Mouse (Mus musculus) liver, embryonic 14.5 days (tissue): ENCODE data around the gene Xrcc4. TPM values are rescaled to one million over a fixed set of nuclear protein-coding genes. Genes with fewer than 3 reads are reported as not detected.

ENCODE experiments used
- ATAC-seq: fragments of 200-750 bp; cut with Nextera tagmentation; 2 replicates; pipeline ENCODE4 v1.8.0; 2017; ENCODE audit warnings: moderate number of reproducible peaks, mild to moderate bottlenecking, moderate library complexity; ENCODE audit not compliant: insufficient read depth
- DNase-seq, 3 experiments: peaks; one replicate each; pipeline ENCODE4 v3.0.0-alpha.2; 2012 to 2013; ENCODE audit warnings: low read depth in 3 of 3, low spot score in 3 of 3
- H3K27ac ChIP-seq: fragments of 300-500 bp; sonication (generic); 2 replicates; pipeline ENCODE4 v1.5.1; 2014; ENCODE audit warnings: moderate library complexity, mild to moderate bottlenecking, control low read depth, inconsistent platforms
- H3K27me3 ChIP-seq: fragments of 300-500 bp; sonication (generic); 2 replicates; pipeline ENCODE4 v1.6.1; 2014; ENCODE audit warnings: mild to moderate bottlenecking, low read length, moderate library complexity; ENCODE audit not compliant: control insufficient read depth, insufficient read depth
- H3K36me3 ChIP-seq: fragments of 300-500 bp; sonication (generic); replicated peaks from 2 replicates; pipeline ENCODE4 v1.6.1; 2014; ENCODE audit warnings: low read depth; ENCODE audit not compliant: control insufficient read depth, insufficient read depth
- H3K4me1 ChIP-seq, 2 experiments: fragments of 200-500 bp in 1 of 2; fragments of 300-500 bp in 1 of 2; sonication (generic) in 1 of 2; replicated peaks; 2 replicates each; pipeline ENCODE4 v1.6.1; 2012 to 2014; ENCODE audit warnings: antibody characterized with exemption in 1 of 2, inconsistent platforms in 1 of 2, low read length in 1 of 2; ENCODE audit not compliant: control insufficient read depth in 2 of 2, insufficient read depth in 2 of 2
- H3K4me2 ChIP-seq: fragments of 300-500 bp; sonication (generic); 2 replicates; pipeline ENCODE4 v1.6.1; 2014; ENCODE audit warnings: low read depth, mild to moderate bottlenecking, control low read depth, moderate library complexity
- H3K4me3 ChIP-seq, 2 experiments: fragments of 200-500 bp in 1 of 2; fragments of 300-500 bp in 1 of 2; sonication (generic) in 1 of 2; 2 replicates each; pipeline ENCODE4 v1.5.1; 2012 to 2014; ENCODE audit warnings: low read depth in 2 of 2, low read length in 2 of 2, mild to moderate bottlenecking in 2 of 2, control low read depth in 1 of 2, inconsistent platforms in 1 of 2, moderate library complexity in 1 of 2; ENCODE audit not compliant: insufficient read depth in 1 of 2
- H3K9ac ChIP-seq: fragments of 300-500 bp; sonication (generic); replicated peaks from 2 replicates; pipeline ENCODE4 v1.6.1; 2014; ENCODE audit warnings: mild to moderate bottlenecking, control low read depth, moderate library complexity
- H3K9me3 ChIP-seq: fragments of 300-500 bp; sonication (generic); 2 replicates; pipeline ENCODE4 v1.6.1; 2016; ENCODE audit warnings: low read length, mixed read lengths; ENCODE audit not compliant: control insufficient read depth
- CTCF ChIP-seq: IDR thresholded peaks from 2 replicates; pipeline ENCODE4 v1.5.1; 2016; ENCODE audit warnings: antibody characterized with exemption, low read depth, control low read depth
- EP300 ChIP-seq: IDR thresholded peaks from 2 replicates; pipeline ENCODE4 v1.6.1; 2016; ENCODE audit warnings: antibody characterized with exemption, low read depth
- WGBS: fragments of 180-500 bp; shearing (Covaris S2); extraction: QIAGEN DNeasy Blood & Tissue Kit; methylation state at CpG from one replicate; pipeline ENCODE4 v1.1.7; 2014; ENCODE audit not compliant: insufficient replicate concordance; 5-methylcytosine and 5-hydroxymethylcytosine counted together
- polyA plus RNA-seq, 2 experiments: library from polyadenylated mRNA; depleted of rRNA in 1 of 2; stranded (reverse) in 1 of 2; unstranded in 1 of 2; fragments of >200 nt; fragmentation: Nextera tagmentation in 1 of 2; extraction: Ambion mirVana in 1 of 2; gene quantifications; 2 replicates each; pipeline versions ENCODE4 v1.2.1 to v1.2.3; 2012 to 2014

Xrcc4 gene
- polyA plus RNA-seq, 2 experiments = 2.6 to 5.8 TPM

DNA sequence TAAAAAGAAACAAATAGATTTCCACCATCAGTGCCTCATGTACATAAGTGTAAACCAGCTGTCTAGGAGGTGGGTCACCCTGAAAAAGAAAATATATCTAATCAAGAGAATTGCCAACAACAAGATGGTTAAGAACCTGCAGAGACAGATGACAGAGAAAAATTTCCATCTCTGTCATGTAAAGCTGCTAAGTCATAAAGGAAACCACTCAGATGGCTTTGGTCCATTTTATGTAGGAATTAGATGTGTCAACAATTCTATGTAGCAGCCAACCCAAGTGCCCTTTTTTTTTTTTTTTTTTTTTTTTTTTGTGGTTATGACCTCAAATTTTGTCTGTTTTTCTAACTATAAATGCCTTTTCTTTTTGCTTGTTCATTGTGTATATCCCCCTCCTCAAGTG, 12.1 kb upstream of the Xrcc4 start:
- DNase-seq = no peak
- Histone ChIP-seq H3K27me3 (no peaks in the 10 kb centered on the region), H3K4me1 (no peaks in the 10 kb centered on the region), H3K36me3 (no peaks in the 10 kb centered on the region; the same call in none of the 2 replicates), H3K27ac (no peak overlapping the region), H3K9ac (no peak overlapping the region), H3K4me2 (no peak overlapping the region), H3K9me3 (no peaks in the 10 kb centered on the region), H3K4me3 (no peak overlapping the region)
- TF ChIP-seq CTCF (no peak), EP300 (no peak)
- ATAC-seq = no peak

DNA sequence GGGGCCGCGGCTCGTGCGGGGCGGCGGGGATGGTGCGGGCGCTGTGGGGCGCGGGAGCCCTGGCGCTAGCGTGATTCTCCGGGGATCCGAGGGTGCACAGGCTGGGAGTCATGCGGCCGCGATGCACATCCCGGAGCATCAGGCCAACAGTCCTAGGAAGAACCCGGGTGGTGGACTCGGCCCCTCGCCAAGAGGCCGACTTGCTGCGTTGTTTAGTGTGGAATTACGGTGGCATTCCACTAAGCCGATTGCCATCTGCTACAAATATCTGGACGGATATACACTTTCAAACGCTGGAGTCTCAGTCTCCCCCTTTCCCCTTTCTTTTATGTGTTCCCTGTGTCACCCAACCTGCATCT, 396 bp upstream of the Xrcc4 start:
- Histone ChIP-seq H3K4me1 (peaks cover 4 to 5% of the 10 kb centered on the region in 2 experiments; a peak in 3 of 4 replicates), H3K27ac (peak overlapping the region; percentile 53), H3K9me3 (no peaks in the 10 kb centered on the region), H3K9ac (peak overlapping the region; percentile 82), H3K4me2 (peak overlapping the region; percentile 95), H3K4me3 (peak overlapping the region; percentile 97 to 98), H3K36me3 (no peaks in the 10 kb centered on the region), H3K27me3 (no peaks in the 10 kb centered on the region)
- ATAC-seq (peak; percentile 66), DNase-seq (no peak)
- under 1% methylated on average over 27 of the region's 27 CpGs for WGBS
- TF ChIP-seq EP300 (no peak), CTCF (no peak)

- Histone ChIP-seq H3K27me3 (no peaks in the 10 kb centered on the region), H3K4me2 (no peak overlapping the region), H3K9ac (no peak overlapping the region), H3K9me3 (no peaks in the 10 kb centered on the region), H3K27ac (no peak overlapping the region), H3K4me1 (no peaks in the 10 kb centered on the region), H3K36me3 (no peaks in the 10 kb centered on the region), H3K4me3 (no peak overlapping the region)
- WGBS = 51% methylated on average over 1 of the region's 1 CpGs
- no peak for TF ChIP-seq EP300
- TF ChIP-seq CTCF = no peak
- no peak for ATAC-seq
- no peak for DNase-seq
Observed at GRCm38 (mm10) chr13:90061877-90062276, 27.5 kb downstream of the Xrcc4 start.

GRCm38 (mm10) chr13:90052408-90052807, 37.0 kb downstream of the Xrcc4 start:
- Histone ChIP-seq H3K4me2 (no peak overlapping the region), H3K27ac (no peak overlapping the region), H3K9me3 (no peaks in the 10 kb centered on the region), H3K4me3 (no peak overlapping the region), H3K36me3 (no peaks in the 10 kb centered on the region), H3K4me1 (no peaks in the 10 kb centered on the region), H3K9ac (no peak overlapping the region), H3K27me3 (no peaks in the 10 kb centered on the region)
- 71% methylated on average over 3 of the region's 3 CpGs for whole genome bisulfite sequencing
- TF ChIP-seq CTCF = no peak
- TF ChIP-seq EP300 = no peak
- no peak for ATAC-seq
- no peak for DNase-seq

DNA sequence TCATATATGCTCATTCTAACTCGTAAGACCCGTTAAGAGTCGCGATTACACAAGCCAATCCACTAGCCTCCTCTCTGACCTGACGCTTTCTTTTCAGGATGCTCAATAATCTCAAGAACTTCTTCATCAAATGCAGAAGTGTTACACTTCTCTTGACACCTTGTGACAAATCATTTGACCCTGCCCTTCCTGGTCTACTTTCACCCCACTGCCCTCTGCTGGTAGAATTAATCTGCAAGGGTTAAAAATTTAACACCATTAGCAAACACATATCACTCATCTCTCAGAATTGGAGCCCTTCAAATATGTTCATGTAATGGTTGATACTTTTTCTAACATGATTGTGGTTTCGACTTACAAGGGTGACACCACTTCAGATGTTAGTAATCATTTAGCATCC, 37.7 kb downstream of the Xrcc4 start:
- TF ChIP-seq CTCF (peak; percentile 30; the same call in 1 of the 2 replicates), EP300 (no peak)
- DNase-seq (no peak), ATAC-seq (no peak)
- H3K27ac ChIP-seq = no peak overlapping the region
- no peaks in the 10 kb centered on the region for H3K36me3 ChIP-seq
- 57% methylated on average over 6 of the region's 6 CpGs for WGBS
- no peak overlapping the region for H3K9ac ChIP-seq
- no peak overlapping the region for H3K4me3 ChIP-seq
- H3K4me1 ChIP-seq = no peaks in the 10 kb centered on the region
- no peak overlapping the region for H3K4me2 ChIP-seq
- no peaks in the 10 kb centered on the region for H3K27me3 ChIP-seq
- no peaks in the 10 kb centered on the region for H3K9me3 ChIP-seq
